Mouse (Mus musculus) right cerebral cortex, postnatal 10 days (tissue): ENCODE measurements around the gene Tenm2.

ENCODE experiments used
- DNase-seq, 2 experiments: peaks; one replicate each; pipeline ENCODE4 v3.0.0; 2021; ENCODE audit warnings: low spot score in 2 of 2

Tenm2 gene

DNA sequence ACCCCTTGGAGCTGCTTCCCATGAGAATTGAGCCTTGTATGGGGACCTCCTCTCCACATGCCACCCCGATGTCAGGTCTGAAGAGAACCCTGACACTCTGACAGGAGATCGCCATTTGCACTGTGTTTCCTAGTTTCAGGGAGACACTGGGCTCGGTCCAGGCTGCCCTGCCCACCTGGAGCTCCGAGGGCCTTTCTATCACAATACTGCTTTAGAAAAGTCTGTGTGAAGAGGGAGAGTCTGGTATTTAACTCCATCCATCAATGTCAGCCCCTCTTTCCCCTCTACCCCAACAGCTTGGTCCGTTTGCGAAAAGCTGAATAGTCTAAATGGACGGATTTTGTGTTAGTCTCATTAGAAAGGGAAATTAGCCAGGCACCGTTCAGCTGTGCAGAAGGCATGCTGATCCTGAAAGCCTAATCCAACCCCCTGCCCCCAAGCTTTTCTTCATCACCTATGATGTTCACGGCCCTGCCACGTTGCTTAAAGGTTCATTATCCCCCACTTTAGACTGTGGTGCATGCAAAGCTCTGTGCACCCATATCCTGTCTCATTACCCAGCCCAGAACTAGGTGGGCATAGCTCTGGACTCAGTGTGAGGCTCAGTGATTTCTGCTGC, 538.6 kb downstream of the Tenm2 start:
- DNase-seq = no peak

- DNase-seq = no peak
Measured at GRCm38 (mm10) chr11:36694810-36695209, 541.0 kb downstream of the Tenm2 start.

GRCm38 (mm10) chr11:36692637-36693036, 543.1 kb downstream of the Tenm2 start:
- no peak for DNase-seq

DNA sequence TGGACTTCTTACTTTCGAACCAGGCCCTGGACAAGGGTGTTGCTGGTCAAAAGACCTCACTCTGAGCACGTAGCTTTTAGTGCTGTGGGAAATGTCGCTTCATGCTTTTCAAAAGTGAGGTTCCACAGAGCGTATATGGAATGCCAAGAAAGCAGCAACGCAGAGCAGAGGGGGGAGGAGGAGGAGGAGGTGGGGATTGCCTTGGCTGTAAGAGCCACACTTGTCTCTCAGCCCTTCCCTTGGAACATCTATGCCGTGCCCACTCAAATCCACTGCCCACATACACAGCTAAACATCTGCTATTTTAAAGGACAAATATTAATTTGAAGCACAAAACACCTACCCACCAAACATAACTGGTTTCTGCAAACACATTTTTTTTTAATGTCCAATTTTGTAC, 544.9 kb downstream of the Tenm2 start:
- DNase-seq = no peak

DNA sequence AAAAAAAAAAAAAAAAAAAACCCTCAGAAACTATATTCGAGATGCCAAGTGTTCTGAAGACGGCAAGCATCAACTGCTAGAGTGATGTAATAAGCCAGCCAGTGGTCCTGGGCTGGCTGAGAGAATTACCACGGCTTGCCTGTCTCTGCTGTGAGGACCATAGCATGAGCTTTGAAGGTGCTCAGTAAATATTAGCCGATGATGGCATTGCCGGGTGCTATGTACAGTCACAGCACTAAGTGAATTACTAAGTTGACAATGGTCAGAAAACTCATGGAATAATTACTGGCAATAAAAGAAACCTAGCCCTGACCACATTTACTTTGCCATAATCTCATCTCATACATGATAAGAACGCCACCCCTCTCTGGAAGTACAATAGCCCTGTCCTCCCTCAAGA, 549.5 kb downstream of the Tenm2 start:
- DNase-seq = no peak

DNA sequence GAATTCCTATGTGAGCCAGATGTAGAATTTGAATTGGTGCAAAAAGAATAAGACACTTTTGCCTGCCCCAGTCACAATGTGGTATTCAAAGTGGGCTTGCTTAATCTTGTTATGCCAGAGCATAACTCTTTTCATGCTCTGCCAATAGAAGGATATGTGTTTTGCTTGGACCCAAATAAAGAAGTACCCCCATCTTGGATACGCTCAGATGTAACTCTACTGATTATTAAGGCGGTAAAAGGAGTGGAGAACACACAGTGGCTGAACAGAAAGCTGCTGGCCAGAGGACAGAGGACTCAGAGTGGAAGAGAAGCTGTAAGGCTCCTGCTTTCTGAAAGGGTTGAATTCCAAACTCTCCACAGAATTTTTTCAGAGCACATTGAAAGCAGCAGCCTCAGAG, 556.4 kb downstream of the Tenm2 start:
- no peak for DNase-seq

DNA sequence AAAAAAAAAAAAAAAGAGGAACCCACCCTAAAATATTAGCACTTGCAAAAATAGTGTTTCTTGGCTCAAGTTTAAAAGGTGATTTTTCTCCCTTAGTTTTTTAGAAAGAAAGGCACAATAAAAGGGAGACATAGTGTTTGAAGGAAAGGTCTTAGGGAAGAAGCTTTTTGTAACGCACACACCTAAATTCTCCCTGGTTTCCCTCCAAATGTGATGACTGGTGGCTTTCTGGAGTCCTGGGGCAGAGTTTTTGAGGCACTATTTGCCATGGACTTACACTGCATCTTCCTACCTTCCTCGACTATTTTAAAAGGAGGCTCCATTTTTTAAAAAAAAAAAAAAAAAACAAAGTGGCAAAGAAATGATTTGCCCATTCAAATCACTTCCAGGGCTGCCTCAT, 557.2 kb downstream of the Tenm2 start:
- DNase-seq = no peak

- DNase-seq = peak; percentile 55 to 58
Measured at GRCm38 (mm10) chr11:36678057-36678396, 557.7 kb downstream of the Tenm2 start.

GRCm38 (mm10) chr11:36677321-36678056, 558.3 kb downstream of the Tenm2 start:
- DNase-seq = peak; percentile 72 to 80

- no peak for DNase-seq
Measured at GRCm38 (mm10) chr11:36676446-36677284, 559.1 kb downstream of the Tenm2 start.

- no peak for DNase-seq
Measured at GRCm38 (mm10) chr11:36674902-36675422, 560.8 kb downstream of the Tenm2 start.

DNA sequence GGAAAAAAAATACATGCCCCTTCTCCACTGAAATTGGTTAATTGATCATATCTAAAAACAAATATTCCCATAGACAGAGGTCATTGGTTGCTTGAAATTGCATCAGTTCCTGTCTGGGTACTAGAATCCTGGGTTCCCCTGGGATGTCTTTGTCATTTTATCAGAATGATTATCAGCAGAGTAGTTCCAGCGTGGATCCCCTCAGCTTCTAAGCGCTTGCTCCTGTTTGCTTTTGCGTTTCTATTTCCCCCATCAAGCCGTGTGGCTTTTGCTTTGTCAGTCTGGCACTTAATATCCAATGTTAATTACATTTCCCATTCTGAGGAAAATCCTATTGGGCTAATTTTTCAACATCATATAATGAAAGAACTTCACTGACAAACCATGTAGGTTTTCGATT, 561.6 kb downstream of the Tenm2 start:
- no peak for DNase-seq

- DNase-seq = no peak
Measured at GRCm38 (mm10) chr11:36671196-36671595, 564.6 kb downstream of the Tenm2 start.

DNA sequence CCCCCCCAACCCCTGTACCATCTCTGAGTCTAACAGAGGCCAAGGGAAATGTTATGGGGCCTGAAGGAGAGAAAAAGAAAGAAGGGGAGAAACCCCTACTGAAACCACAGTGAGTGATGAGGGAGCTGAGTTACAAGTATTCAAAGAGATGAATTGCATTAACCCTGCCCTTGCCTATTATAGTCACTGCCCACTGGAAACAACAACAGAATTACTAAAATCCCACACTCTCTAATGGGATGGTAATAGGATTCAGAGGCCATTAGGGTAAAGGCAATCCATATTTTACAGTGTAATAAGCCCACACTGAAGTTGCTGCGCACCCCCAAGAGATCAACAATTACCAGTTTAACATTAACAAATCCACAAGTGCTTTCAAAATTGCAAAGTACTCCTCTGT, 571.7 kb downstream of the Tenm2 start:
- no peak for DNase-seq

DNA sequence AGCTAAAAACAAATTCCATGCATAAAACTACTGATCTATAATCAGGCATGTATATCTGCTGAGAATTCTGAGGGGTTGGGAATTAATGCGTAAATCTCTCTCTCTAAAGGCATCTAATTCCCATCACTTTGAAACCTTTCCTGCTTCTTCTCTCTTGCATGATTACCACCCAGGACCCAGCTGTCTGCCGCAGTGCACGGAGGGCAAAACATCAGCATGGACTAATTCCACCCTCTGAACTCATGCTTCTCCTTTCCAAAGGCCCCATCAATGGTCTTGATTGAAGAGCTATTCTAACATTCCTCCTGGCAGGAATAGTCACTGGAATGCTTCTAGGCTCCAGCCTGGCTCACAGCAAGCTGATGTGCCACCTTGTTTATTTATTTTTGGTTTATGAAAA, 572.2 kb downstream of the Tenm2 start:
- no peak for DNase-seq

- peak; percentile 54 to 66 for DNase-seq
Measured at GRCm38 (mm10) chr11:36653656-36654323, 582.0 kb downstream of the Tenm2 start.

- DNase-seq = no peak
Measured at GRCm38 (mm10) chr11:36647179-36647578, 588.6 kb downstream of the Tenm2 start.

DNA sequence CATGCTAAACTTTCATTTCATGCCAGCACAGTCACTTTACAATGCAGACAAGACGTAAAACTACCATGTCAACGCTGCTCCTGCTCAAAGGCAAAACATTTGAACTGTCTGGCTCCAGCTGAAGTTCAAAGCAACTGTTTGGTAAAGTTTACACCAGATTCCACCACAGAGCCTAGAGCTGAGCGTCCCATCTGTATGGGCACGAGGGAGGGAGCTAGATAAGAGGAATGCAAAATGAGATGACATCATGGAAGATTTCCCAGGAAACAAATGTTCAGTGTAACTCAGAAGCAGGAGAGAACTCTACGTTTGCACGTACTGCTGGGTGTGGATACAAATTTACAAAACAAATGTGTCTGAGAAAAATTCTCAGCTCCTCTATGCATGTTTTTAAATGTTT, 600.7 kb downstream of the Tenm2 start:
- no peak for DNase-seq

DNA sequence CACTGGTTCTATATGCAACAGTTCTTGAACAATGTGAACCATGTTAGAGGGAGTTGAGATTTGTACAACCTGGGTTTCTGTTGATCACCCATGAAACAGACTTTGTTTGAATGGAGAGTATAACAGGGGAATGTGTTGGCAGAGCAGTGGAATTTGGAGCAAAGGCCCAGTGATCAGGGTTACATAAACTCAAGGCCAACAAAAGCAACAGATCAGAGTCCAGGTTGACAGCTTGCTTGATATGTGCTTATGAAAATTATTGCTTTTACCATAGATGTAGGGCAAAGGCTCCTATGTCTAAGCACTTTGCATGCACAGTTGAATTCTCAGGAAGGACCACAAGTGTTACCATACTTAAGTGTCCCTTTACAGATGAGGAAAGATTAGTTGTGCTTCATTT, 603.6 kb downstream of the Tenm2 start:
- no peak for DNase-seq

GRCm38 (mm10) chr11:36613807-36614206, 622.0 kb downstream of the Tenm2 start:
- DNase-seq = no peak

GRCm38 (mm10) chr11:36604815-36605382, 630.9 kb downstream of the Tenm2 start:
- no peak for DNase-seq

DNA sequence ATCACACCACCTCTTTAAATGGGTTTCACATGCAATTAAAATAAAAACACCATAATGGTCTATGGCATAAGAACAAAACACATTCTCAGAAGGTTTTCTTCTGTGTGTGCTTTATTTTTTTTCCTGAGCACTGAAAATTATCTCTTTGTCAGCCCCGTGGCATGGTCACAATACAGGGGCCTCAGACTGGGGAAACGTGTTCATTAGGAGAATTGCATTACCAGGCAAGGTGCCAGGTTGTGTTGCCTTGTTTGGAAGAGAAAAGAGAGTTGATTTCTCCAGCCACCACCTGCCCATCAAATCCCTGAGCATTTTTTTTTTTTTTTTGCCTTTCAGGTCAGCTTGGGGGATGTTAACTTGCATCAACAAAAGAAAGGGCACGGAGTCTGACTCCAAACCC, 631.5 kb downstream of the Tenm2 start:
- no peak for DNase-seq
